Mouse (Mus musculus) ES-E14 (cell line): ENCODE results near the gene Tmem178. TPM values are rescaled to one million over a fixed set of nuclear protein-coding genes. Genes with fewer than 3 reads are reported as not detected.

Experiments
- DNase-seq: peaks from one replicate; pipeline ENCODE4 v3.0.0-alpha.2; 2013; ENCODE audit warnings: low read depth, low spot score
- H3K27ac ChIP-seq: 2 replicates; pipeline ENCODE4 v1.5.1; 2012; ENCODE audit warnings: low read depth, mild to moderate bottlenecking, low read length, moderate library complexity, mixed read lengths; ENCODE audit not compliant: poor library complexity, insufficient read depth, severe bottlenecking
- H3K36me3 ChIP-seq: 2 replicates; pipeline ENCODE4 v1.6.1; 2012; ENCODE audit warnings: mild to moderate bottlenecking, low read length, moderate library complexity, mixed read lengths; ENCODE audit not compliant: control insufficient read depth, poor library complexity, insufficient read depth, severe bottlenecking
- H3K4me1 ChIP-seq, 2 experiments: fragments of 150-350 bp in 1 of 2; sonication (generic) in 1 of 2; 2 replicates each; pipeline ENCODE4 v1.6.1; 2012; ENCODE audit warnings: low read length in 2 of 2, mild to moderate bottlenecking in 1 of 2, mixed read lengths in 1 of 2; ENCODE audit not compliant: control insufficient read depth in 2 of 2, insufficient read depth in 2 of 2, poor library complexity in 1 of 2
- H3K4me3 ChIP-seq, 2 experiments: fragments of 150-350 bp in 1 of 2; sonication (generic) in 1 of 2; 2 replicates each; pipeline ENCODE4 v1.5.1; 2012; ENCODE audit warnings: low read length in 2 of 2, low read depth in 1 of 2, mild to moderate bottlenecking in 1 of 2, mixed read lengths in 1 of 2; ENCODE audit not compliant: insufficient read depth in 1 of 2, poor library complexity in 1 of 2, severe bottlenecking in 1 of 2
- H3K9ac ChIP-seq: 2 replicates; pipeline ENCODE4 v1.6.1; 2012; ENCODE audit warnings: low read depth, mild to moderate bottlenecking, low read length, mixed read lengths; ENCODE audit not compliant: poor library complexity, insufficient read depth, severe bottlenecking
- H3K9me3 ChIP-seq: fragments of 150-350 bp; sonication (generic); 2 replicates; pipeline ENCODE4 v1.6.1; 2012; ENCODE audit warnings: low read depth, mild to moderate bottlenecking, low read length; ENCODE audit not compliant: control insufficient read depth, insufficient read depth
- CHD2 ChIP-seq: IDR thresholded peaks from 2 replicates; pipeline ENCODE4 v1.6.1; 2014; ENCODE audit warnings: mild to moderate bottlenecking, low read depth, low read length, inconsistent platforms
- HCFC1 ChIP-seq: IDR thresholded peaks from 2 replicates; pipeline ENCODE4 v1.6.1; 2012; ENCODE audit warnings: low read length, inconsistent platforms, borderline replicate concordance; ENCODE audit not compliant: insufficient read depth
- MAFK ChIP-seq: IDR thresholded peaks from 2 replicates; pipeline ENCODE4 v1.6.1; 2014; ENCODE audit warnings: mild to moderate bottlenecking, low read depth, low read length, inconsistent platforms; ENCODE audit not compliant: insufficient read depth
- ZC3H11A ChIP-seq: IDR thresholded peaks from 2 replicates; pipeline ENCODE4 v1.6.1; 2012; ENCODE audit warnings: low read depth, mild to moderate bottlenecking, inconsistent platforms, low read length, borderline replicate concordance
- ZNF384 ChIP-seq: IDR thresholded peaks from 2 replicates; pipeline ENCODE4 v1.6.1; 2012; ENCODE audit warnings: low read depth, low read length, inconsistent platforms
- in situ Hi-C, 2 experiments: fragments of 600-800 bp; cut with MboI; formaldehyde crosslinking; loops; one replicate each; pipeline ENCODE4 v1.15.1; 2025; ENCODE audit warnings: low sequenced_read_pairs in 2 of 2, inconsistent platforms in 1 of 2; ENCODE audit not compliant: unreplicated experiment in 2 of 2
- total RNA-seq: library from RNA; depleted of rRNA; stranded (reverse); fragments of 300-350 nt; gene quantifications from 2 replicates; pipeline ENCODE4 v1.2.3, GENCODE M21; 2012; rRNA removed

Gene Tmem178
- 0.40 and 0.53 TPM in 2 replicates for total RNA-seq

- Histone ChIP-seq H3K9ac (peak within 1 kb of the TSS; percentile 60; the same call in 1 of the 2 replicates), H3K27ac (no peak within 1 kb of the TSS), H3K4me3 (peak within 1 kb of the TSS; percentile 77 to 83), H3K9me3 (no peaks in the 10 kb centered on the region), H3K4me1 (no peaks in the 10 kb centered on the region), H3K36me3 (no peaks in the 10 kb centered on the region)
- peak; percentile 25 for DNase-seq
- in situ Hi-C loops: no loop called here
- TF ChIP-seq ZNF384: no peak
- TF ChIP-seq HCFC1: peak; percentile 22; the same call in 1 of the 2 replicates
Measured at GRCm38 (mm10) chr17:80944530-80945198, at the start of gene Tmem178. Tmem178 (plus strand) TSS chr17:80944632.

- H3K27ac ChIP-seq: no peak overlapping the region
- no peak overlapping the region for H3K4me3 ChIP-seq
- H3K9me3 ChIP-seq: no peaks in the 10 kb centered on the region
- TF ChIP-seq CHD2: no peak
- TF ChIP-seq MAFK: no peak
- no peak for TF ChIP-seq ZNF384
- TF ChIP-seq ZC3H11A: no peak
- no peak for TF ChIP-seq HCFC1
- in situ Hi-C loops: no loop called here
- DNase-seq: no peak
- no peaks in the 10 kb centered on the region for H3K4me1 ChIP-seq
- no peak overlapping the region for H3K9ac ChIP-seq
- H3K36me3 ChIP-seq: no peaks in the 10 kb centered on the region
Measured at GRCm38 (mm10) chr17:80896481-80896880, 48.0 kb upstream of the Tmem178 start.

GRCm38 (mm10) chr17:80897709-80898440, 46.6 kb upstream of the Tmem178 start:
- H3K4me3 ChIP-seq: no peak overlapping the region
- in situ Hi-C loops: no loop called here

GRCm38 (mm10) chr17:80899513-80900199, 44.8 kb upstream of the Tmem178 start:
- Histone ChIP-seq H3K9me3 (no peaks in the 10 kb centered on the region), H3K27ac (no peak overlapping the region), H3K4me1 (no peaks in the 10 kb centered on the region), H3K9ac (no peak overlapping the region), H3K36me3 (no peaks in the 10 kb centered on the region), H3K4me3 (no peak overlapping the region)
- TF ChIP-seq ZC3H11A (no peak), ZNF384 (no peak)
- in situ Hi-C loops: no loop called here
- DNase-seq: no peak

More at GRCm38 (mm10) chr17:80897709-80898440, 46.6 kb upstream of the Tmem178 start:
- Histone ChIP-seq H3K4me1 (no peaks in the 10 kb centered on the region), H3K9ac (no peak overlapping the region), H3K9me3 (no peaks in the 10 kb centered on the region), H3K27ac (no peak overlapping the region), H3K36me3 (no peaks in the 10 kb centered on the region)
- no peak for TF ChIP-seq ZC3H11A
- no peak for TF ChIP-seq MAFK
- TF ChIP-seq HCFC1: no peak
- no peak for TF ChIP-seq ZNF384
- no peak for TF ChIP-seq CHD2
- no peak for DNase-seq
